Mouse (Mus musculus): Measurements from ENCODE around the gene Glipr1l2. TPM values are rescaled to one million over a fixed set of nuclear protein-coding genes. Genes with fewer than 3 reads are reported as not detected.

Glipr1l2 gene
- polyA plus RNA-seq, 1 experiment: not detected

- TF ChIP-seq CTCF (IDR thresholded peaks at IDR 0.05; ENCODE audit: extremely low read depth, insufficient read length, insufficient replicate concordance, low read depth, low read length) (no peak), POLR2A (IDR thresholded peaks at IDR 0.05; ENCODE audit: low read depth, low read length) (no peak)
- H3K4me3 ChIP-seq (ENCODE audit: low read depth, low read length): no peak overlapping the region
- H3K36me3 ChIP-seq (ENCODE audit: control insufficient read depth, insufficient read depth, low read length): no peaks in the 10 kb centered on the region
- WGBS: 38% methylated on average over 2 of the region's 2 CpGs
- H3K27me3 ChIP-seq (ENCODE audit: control insufficient read depth, insufficient read depth, low read length): no peaks in the 10 kb centered on the region
- H3K27ac ChIP-seq (ENCODE audit: insufficient read depth, low read depth, low read length): no peak overlapping the region
- H3K4me1 ChIP-seq (ENCODE audit: control insufficient read depth, insufficient read depth, insufficient read length, low read length): no peaks in the 10 kb centered on the region
Observed at GRCm38 (mm10) chr10:112139834-112140233, 56.7 kb downstream of the Glipr1l2 start.

Other genes starting within 250 kb of the Glipr1l2 start
- 0.83 and 1.2 TPM in 2 replicates for gene Krr1, start 110.7 kb upstream of the Glipr1l2 start, polyA plus RNA-seq (2012; rRNA removed)
- 11.2 and 13.2 TPM in 2 replicates for gene Glipr1, start 80.7 kb upstream of the Glipr1l2 start, polyA plus RNA-seq (2012; rRNA removed)
- not detected in 2 replicates for gene Glipr1l1, start 23.2 kb upstream of the Glipr1l2 start, polyA plus RNA-seq (2012; rRNA removed)
- not detected in 2 replicates for gene Glipr1l3, start 77.0 kb downstream of the Glipr1l2 start, polyA plus RNA-seq (2012; rRNA removed)
- not detected in 2 replicates for gene Caps2, start 80.3 kb downstream of the Glipr1l2 start, polyA plus RNA-seq (2012; rRNA removed)
- gene Kcnc2, start 187.8 kb downstream of the Glipr1l2 start, polyA plus RNA-seq (2012; rRNA removed): 0.09 and 0.18 TPM in 2 replicates

All from small intestine, adult 2 months (tissue).